Mouse (Mus musculus) CH12.LX (cell line): ENCODE measurements around the gene Tom1. TPM values are rescaled to one million over a fixed set of nuclear protein-coding genes. Genes with fewer than 3 reads are reported as not detected.

Source experiments
- DNase-seq: peaks from one replicate; pipeline ENCODE4 v3.0.0-alpha.2; 2013; ENCODE audit errors: extremely low read depth
- H3K27ac ChIP-seq: 2 replicates; pipeline ENCODE4 v1.5.1; 2012; ENCODE audit warnings: low read depth, mild to moderate bottlenecking, control low read depth, moderate library complexity; ENCODE audit not compliant: insufficient read depth
- H3K27me3 ChIP-seq: replicated peaks from 2 replicates; pipeline ENCODE3; 2012; ENCODE audit warnings: inconsistent platforms
- H3K36me3 ChIP-seq, 2 experiments: replicated peaks in 1 of 2; 2 replicates each; pipeline versions ENCODE3 to v1.6.1; 2012; ENCODE audit warnings: inconsistent platforms in 1 of 2, low read length in 1 of 2, mild to moderate bottlenecking in 1 of 2, mixed read lengths in 1 of 2, moderate library complexity in 1 of 2; ENCODE audit not compliant: control insufficient read depth in 1 of 2, insufficient read depth in 1 of 2
- H3K4me1 ChIP-seq, 2 experiments: 2 replicates each; pipeline ENCODE4 v1.6.1; 2012; ENCODE audit warnings: inconsistent platforms in 1 of 2, moderate library complexity in 1 of 2; ENCODE audit not compliant: insufficient read depth in 2 of 2, control insufficient read depth in 1 of 2
- H3K4me2 ChIP-seq: 2 replicates; pipeline ENCODE4 v1.6.1; 2012; ENCODE audit warnings: low read depth, mild to moderate bottlenecking, control low read depth; ENCODE audit not compliant: poor library complexity, insufficient read depth, severe bottlenecking
- H3K4me3 ChIP-seq, 3 experiments: fragments of 150-350 bp in 1 of 3; sonication (generic) in 1 of 3; replicated peaks in 1 of 3; 2 replicates each; pipeline versions ENCODE3 to v1.5.1; 2011 to 2012; ENCODE audit warnings: low read depth in 2 of 3, low read length in 2 of 3, mild to moderate bottlenecking in 2 of 3, moderate library complexity in 2 of 3, control low read depth in 1 of 3, improper control_type of control experiment in 1 of 3, inconsistent platforms in 1 of 3, mixed read lengths in 1 of 3; ENCODE audit not compliant: poor library complexity in 1 of 3
- H3K79me2 ChIP-seq: replicated peaks from 2 replicates; pipeline ENCODE4 v1.6.1; 2012; ENCODE audit warnings: mild to moderate bottlenecking, moderate library complexity; ENCODE audit not compliant: control insufficient read depth, poor library complexity, insufficient read depth, severe bottlenecking; ENCODE audit errors: extremely low read depth
- H3K9ac ChIP-seq: 2 replicates; pipeline ENCODE4 v1.6.1; 2012; ENCODE audit warnings: low read depth, mild to moderate bottlenecking, control low read depth, moderate library complexity; ENCODE audit not compliant: insufficient read depth
- H3K9me3 ChIP-seq: replicated peaks from 2 replicates; pipeline ENCODE3; 2012; ENCODE audit warnings: low read length, inconsistent platforms, mixed read lengths
- CHD2 ChIP-seq: IDR thresholded peaks from 2 replicates; pipeline ENCODE4 v1.6.1; 2011; ENCODE audit warnings: low read length, improper control_type of control experiment
- CTCF ChIP-seq, 2 experiments: IDR thresholded peaks in 1 of 2; conservative IDR thresholded peaks in 1 of 2; 2 replicates each; pipeline ENCODE4 v1.5.1; 2011 to 2012; ENCODE audit warnings: low read depth in 2 of 2, low read length in 2 of 2, improper control_type of control experiment in 1 of 2, inconsistent platforms in 1 of 2, mild to moderate bottlenecking in 1 of 2, moderate library complexity in 1 of 2
- E2F4 ChIP-seq: IDR thresholded peaks from 2 replicates; pipeline ENCODE4 v1.6.1; 2011; ENCODE audit warnings: low read depth, low read length, improper control_type of control experiment; ENCODE audit not compliant: insufficient replicate concordance
- ELF1 ChIP-seq: IDR thresholded peaks from 2 replicates; pipeline ENCODE4 v1.6.1; 2014; ENCODE audit warnings: low read depth, mild to moderate bottlenecking, inconsistent platforms, low read length, improper control_type of control experiment
- GABPA ChIP-seq: IDR thresholded peaks from 2 replicates; pipeline ENCODE4 v1.6.1; 2012; ENCODE audit warnings: low read depth, low read length, improper control_type of control experiment, inconsistent platforms; ENCODE audit not compliant: insufficient replicate concordance
- HCFC1 ChIP-seq: IDR thresholded peaks from 2 replicates; pipeline ENCODE4 v1.6.1; 2012; ENCODE audit warnings: low read depth, mild to moderate bottlenecking, inconsistent platforms, low read length, improper control_type of control experiment
- MAX ChIP-seq: IDR thresholded peaks from 2 replicates; pipeline ENCODE4 v1.6.1; 2011; ENCODE audit warnings: low read length, improper control_type of control experiment
- MEF2A ChIP-seq: IDR thresholded peaks from 2 replicates; pipeline ENCODE4 v1.6.1; 2014; ENCODE audit warnings: low read depth, mild to moderate bottlenecking, inconsistent platforms, low read length, improper control_type of control experiment, borderline replicate concordance
- PAX5 ChIP-seq: IDR thresholded peaks from 2 replicates; pipeline ENCODE4 v1.6.1; 2012; ENCODE audit warnings: low read length, inconsistent platforms, mixed read lengths
- TBP ChIP-seq: conservative IDR thresholded peaks from 2 replicates; pipeline ENCODE4 v1.6.1; 2011; ENCODE audit warnings: low read depth, low read length, improper control_type of control experiment
- USF1 ChIP-seq: IDR thresholded peaks from 2 replicates; pipeline ENCODE4 v1.6.1; 2014; ENCODE audit warnings: low read depth, mild to moderate bottlenecking, inconsistent platforms, low read length, improper control_type of control experiment
- dilution Hi-C: fragments of 300-500 bp; cut with MboI; formaldehyde crosslinking; loops from 2 replicates; pipeline ENCODE4 v1.14.3; 2020; ENCODE audit warnings: low sequenced_read_pairs; ENCODE audit not compliant: extremely low pct_unique_long_range_greater_than_20kb, extremely low pct_ligation_motif_present
- in situ Hi-C: fragments of 300-500 bp; cut with MboI; formaldehyde crosslinking; loops from 3 replicates; pipeline ENCODE4 v1.14.3; 2019; ENCODE audit warnings: low sequenced_read_pairs, low pct_ligation_motif_present, low pct_unique_long_range_greater_than_20kb, mixed read lengths
- polyA plus RNA-seq: library from polyadenylated mRNA; unstranded; fragments of >175 nt; gene quantifications from 2 replicates; pipeline ENCODE4 v1.2.1, GENCODE M21; 2012; ENCODE audit warnings: low read depth; ENCODE audit not compliant: insufficient read length
- total RNA-seq, 2 experiments: library from RNA; depleted of rRNA; stranded (reverse); fragments of 300-350 nt in 1 of 2; fragments of >200 nt in 1 of 2; gene quantifications; 2 replicates each; pipeline ENCODE4 v1.2.3; 2012 to 2014

Tom1 gene
- total and polyA plus RNA-seq, 3 experiments = 13.4 to 25.3 (median 18.4) TPM

- no peak for DNase-seq
- dilution Hi-C loops (no loop called here), in situ Hi-C loops (no loop called here)
- Histone ChIP-seq H3K27ac (no peak overlapping the region), H3K4me2 (no peak overlapping the region), H3K36me3 (peaks cover 87 to 95% of the 10 kb centered on the region in 2 experiments), H3K79me2 (peaks cover 3% of the 10 kb centered on the region), H3K4me1 (peaks cover 0 to 62% of the 10 kb centered on the region in 2 experiments), H3K27me3 (no peaks in the 10 kb centered on the region), H3K4me3 (no peak overlapping the region), H3K9me3 (no peaks in the 10 kb centered on the region), H3K9ac (no peak overlapping the region)
- TF ChIP-seq USF1 = no peak
Measured at GRCm38 (mm10) chr8:75118505-75118904, 85.0 kb downstream of the Tom1 start.

GRCm38 (mm10) chr8:75119287-75119686 is 85.8 kb downstream of the Tom1 start:
- Histone ChIP-seq H3K4me2 (no peak overlapping the region), H3K27ac (no peak overlapping the region), H3K4me1 (peaks cover 0 to 54% of the 10 kb centered on the region in 2 experiments; a peak in 3 of 4 replicates), H3K79me2 (peaks cover 3% of the 10 kb centered on the region), H3K27me3 (no peaks in the 10 kb centered on the region), H3K4me3 (no peak overlapping the region), H3K36me3 (peaks cover 86 to 95% of the 10 kb centered on the region in 2 experiments), H3K9ac (no peak overlapping the region), H3K9me3 (no peaks in the 10 kb centered on the region)
- dilution Hi-C loops (no loop called here), in situ Hi-C loops (no loop called here)
- TF ChIP-seq TBP (no peak), ELF1 (no peak), HCFC1 (no peak), GABPA (no peak), MEF2A (no peak), CTCF (conservative IDR thresholded peaks at IDR 0.05 in 1 of 2, IDR thresholded peaks at IDR 0.05 in 1 of 2; ENCODE audit: low read depth in 2 of 2, low read length in 2 of 2) (no peak), E2F4 (no peak), PAX5 (no peak), MAX (no peak), CHD2 (no peak)
- DNase-seq = no peak

Other genes with a start within 250 kb of the Tom1 start
- not detected in 2 replicates for gene Isx, start 160.5 kb upstream of the Tom1 start, total RNA-seq (2012; rRNA removed)
- gene Isx, start 160.5 kb upstream of the Tom1 start, total RNA-seq (2014; rRNA removed) = not detected in 2 replicates
- not detected in 2 replicates for gene Isx, start 160.5 kb upstream of the Tom1 start, polyA plus RNA-seq
- 24.5 and 29.1 TPM in 2 replicates for gene Hmgxb4, start 40.3 kb upstream of the Tom1 start, total RNA-seq (2012; rRNA removed)
- gene Hmgxb4, start 40.3 kb upstream of the Tom1 start, total RNA-seq (2014; rRNA removed) = 33.2 and 33.4 TPM in 2 replicates
- gene Hmgxb4, start 40.3 kb upstream of the Tom1 start, polyA plus RNA-seq = 23.3 and 23.6 TPM in 2 replicates
- gene Hmox1, start 59.9 kb downstream of the Tom1 start, total RNA-seq (2012; rRNA removed) = 27.3 and 39.7 TPM in 2 replicates
- gene Hmox1, start 59.9 kb downstream of the Tom1 start, total RNA-seq (2014; rRNA removed) = 53.2 and 67.3 TPM in 2 replicates
- gene Hmox1, start 59.9 kb downstream of the Tom1 start, polyA plus RNA-seq = 87.4 and 92.2 TPM in 2 replicates
- gene Mcm5, start 75.9 kb downstream of the Tom1 start, total RNA-seq (2012; rRNA removed) = 259 and 305 TPM in 2 replicates
- gene Mcm5, start 75.9 kb downstream of the Tom1 start, total RNA-seq (2014; rRNA removed) = 282 and 294 TPM in 2 replicates
- 313 and 332 TPM in 2 replicates for gene Mcm5, start 75.9 kb downstream of the Tom1 start, polyA plus RNA-seq
- gene Rasd2, start 180.2 kb downstream of the Tom1 start, total RNA-seq (2012; rRNA removed) = not detected in 2 replicates
- not detected in 2 replicates for gene Rasd2, start 180.2 kb downstream of the Tom1 start, total RNA-seq (2014; rRNA removed)
- not detected in 2 replicates for gene Rasd2, start 180.2 kb downstream of the Tom1 start, polyA plus RNA-seq